Mouse (Mus musculus): ENCODE results near the gene Atp4a. TPM values are rescaled to one million over a fixed set of nuclear protein-coding genes. Genes with fewer than 3 reads are reported as not detected.

The Atp4a gene
- polyA plus RNA-seq, 1 experiment from 2014 or later: 0.78 TPM

DNA sequence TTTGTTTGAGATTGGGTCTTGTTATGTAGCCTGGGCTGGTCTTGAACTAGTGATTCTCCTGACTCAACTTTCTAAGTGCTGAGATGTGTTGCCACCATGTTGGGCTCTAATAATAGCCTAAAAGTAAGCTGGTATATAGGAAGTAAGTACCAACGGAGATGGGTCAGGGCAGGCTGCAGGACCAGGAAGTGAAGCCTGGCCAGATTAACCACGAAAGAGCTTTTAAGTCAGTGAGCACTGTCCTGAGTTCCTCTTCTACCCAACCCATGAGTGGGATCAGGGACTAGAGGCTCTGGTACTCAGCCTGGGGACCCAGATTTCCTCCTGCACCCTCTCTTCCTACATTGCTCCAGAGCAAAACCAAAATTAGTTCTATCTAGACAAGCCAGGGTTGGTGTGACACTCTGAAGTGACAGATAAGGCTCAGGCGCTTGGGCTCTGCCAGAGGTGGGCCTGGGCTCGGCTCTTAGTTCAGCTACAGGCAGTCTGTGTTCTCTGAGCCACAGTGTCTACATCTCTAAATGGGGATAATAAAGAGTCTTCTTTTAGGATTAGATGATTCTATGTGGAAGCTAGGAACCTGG is 49.9 kb downstream of the Atp4a start:
- H3K27ac ChIP-seq (ENCODE audit: poor library complexity, severe bottlenecking): no peak overlapping the region
- no peak overlapping the region for H3K9ac ChIP-seq
- ATAC-seq (ENCODE audit: insufficient number of reproducible peaks, low FRiP score): no peak
- peaks cover 12% of the 10 kb centered on the region for H3K4me1 ChIP-seq (replicated peaks)
- H3K4me2 ChIP-seq: no peak overlapping the region
- WGBS: 36% methylated on average over 4 of the region's 4 CpGs
- no peaks in the 10 kb centered on the region; the same call in 1 of the 2 replicates for H3K36me3 ChIP-seq
- no peaks in the 10 kb centered on the region for H3K9me3 ChIP-seq (replicated peaks)
- no peak overlapping the region for H3K4me3 ChIP-seq
- peaks cover 30% of the 10 kb centered on the region for H3K27me3 ChIP-seq (replicated peaks)

GRCm38 (mm10) chr7:30763456-30763855 is 51.4 kb downstream of the Atp4a start, which contains the start of gene Dmkn:
Gene Dmkn (plus strand): TSS chr7:30763756.
- Histone ChIP-seq H3K27ac (ENCODE audit: poor library complexity, severe bottlenecking) (no peak within 1 kb of the TSS), H3K9ac (no peak within 1 kb of the TSS)

GRCm38 (mm10) chr7:30765173-30765572 is 53.2 kb downstream of the Atp4a start:
- 38% methylated on average over 11 of the region's 11 CpGs for WGBS
- H3K4me2 ChIP-seq: peak overlapping the region; percentile 53
- peaks cover 36% of the 10 kb centered on the region for H3K27me3 ChIP-seq (replicated peaks)

More at GRCm38 (mm10) chr7:30763456-30763855, 51.4 kb downstream of the Atp4a start, which contains the start of gene Dmkn:
- Histone ChIP-seq H3K4me3 (no peak within 1 kb of the TSS), H3K4me1 (replicated peaks) (peaks cover 12% of the 10 kb centered on the region), H3K4me2 (no peak within 1 kb of the TSS), H3K27me3 (replicated peaks) (peaks cover 30% of the 10 kb centered on the region), H3K9me3 (replicated peaks) (no peaks in the 10 kb centered on the region), H3K36me3 (no peaks in the 10 kb centered on the region)
- WGBS: 51% methylated on average over 5 of the region's 5 CpGs
- ATAC-seq (ENCODE audit: insufficient number of reproducible peaks, low FRiP score): no peak

GRCm38 (mm10) chr7:30766408-30766807 is 54.4 kb downstream of the Atp4a start:
- Histone ChIP-seq H3K27me3 (replicated peaks) (peaks cover 36% of the 10 kb centered on the region), H3K36me3 (no peaks in the 10 kb centered on the region), H3K9me3 (replicated peaks) (peaks cover 4% of the 10 kb centered on the region; the same call in 1 of the 2 replicates), H3K27ac (ENCODE audit: poor library complexity, severe bottlenecking) (no peak overlapping the region), H3K4me1 (replicated peaks) (peaks cover 6% of the 10 kb centered on the region; the same call in 1 of the 2 replicates), H3K4me2 (no peak overlapping the region), H3K9ac (no peak overlapping the region), H3K4me3 (no peak overlapping the region)
- 75% methylated on average over 4 of the region's 4 CpGs for WGBS
- no peak for ATAC-seq (ENCODE audit: insufficient number of reproducible peaks, low FRiP score)

More at GRCm38 (mm10) chr7:30765173-30765572, 53.2 kb downstream of the Atp4a start:
- no peak for ATAC-seq (ENCODE audit: insufficient number of reproducible peaks, low FRiP score)
- no peak overlapping the region for H3K4me3 ChIP-seq
- H3K9me3 ChIP-seq (replicated peaks): no peaks in the 10 kb centered on the region
- no peak overlapping the region for H3K27ac ChIP-seq (ENCODE audit: poor library complexity, severe bottlenecking)
- H3K9ac ChIP-seq: peak overlapping the region; percentile 39; the same call in 1 of the 2 replicates
- H3K36me3 ChIP-seq: no peaks in the 10 kb centered on the region
- peaks cover 14% of the 10 kb centered on the region for H3K4me1 ChIP-seq (replicated peaks)

- H3K9me3 ChIP-seq (replicated peaks): peaks cover 16% of the 10 kb centered on the region
- no peak for ATAC-seq (ENCODE audit: insufficient number of reproducible peaks, low FRiP score)
- peaks cover 21% of the 10 kb centered on the region for H3K27me3 ChIP-seq (replicated peaks)
- H3K9ac ChIP-seq: no peak overlapping the region
- no peak overlapping the region for H3K4me2 ChIP-seq
- no peak overlapping the region for H3K4me3 ChIP-seq
- 21% methylated on average over 9 of the region's 9 CpGs for WGBS
- peaks cover 6% of the 10 kb centered on the region; the same call in 1 of the 2 replicates for H3K4me1 ChIP-seq (replicated peaks)
- H3K27ac ChIP-seq (ENCODE audit: poor library complexity, severe bottlenecking): no peak overlapping the region
- no peaks in the 10 kb centered on the region for H3K36me3 ChIP-seq
Observed at GRCm38 (mm10) chr7:30769236-30769635, 57.2 kb downstream of the Atp4a start.

Other genes starting within 250 kb of the Atp4a start
- gene Prodh2, start 218.6 kb upstream of the Atp4a start, polyA plus RNA-seq (2016; fragmentation: Nextera tagmentation; extraction: Ambion mirVana): 1.00 TPM in 1 of 2 replicates, not detected in the other
- gene Arhgap33, start 177.1 kb upstream of the Atp4a start, polyA plus RNA-seq (2016; fragmentation: Nextera tagmentation; extraction: Ambion mirVana): 10.1 and 10.9 TPM in 2 replicates
- 30.5 and 31.6 TPM in 2 replicates for gene Hspb6, start 160.0 kb upstream of the Atp4a start, polyA plus RNA-seq (2016; fragmentation: Nextera tagmentation; extraction: Ambion mirVana)
- 9.3 and 12.7 TPM in 2 replicates for gene Proser3, start 159.9 kb upstream of the Atp4a start, polyA plus RNA-seq (2016; fragmentation: Nextera tagmentation; extraction: Ambion mirVana)
- 31.1 and 34.8 TPM in 2 replicates for gene Lin37, start 152.4 kb upstream of the Atp4a start, polyA plus RNA-seq (2016; fragmentation: Nextera tagmentation; extraction: Ambion mirVana)
- 82.4 and 88.8 TPM in 2 replicates for gene U2af1l4, start 148.9 kb upstream of the Atp4a start, polyA plus RNA-seq (2016; fragmentation: Nextera tagmentation; extraction: Ambion mirVana)
- gene Gm49396, start 148.9 kb upstream of the Atp4a start, polyA plus RNA-seq (2016; fragmentation: Nextera tagmentation; extraction: Ambion mirVana): 10.5 and 10.6 TPM in 2 replicates
- gene Psenen, start 148.6 kb upstream of the Atp4a start, polyA plus RNA-seq (2016; fragmentation: Nextera tagmentation; extraction: Ambion mirVana): 115 and 124 TPM in 2 replicates
- 2.7 and 3.7 TPM in 2 replicates for gene Igflr1, start 146.8 kb upstream of the Atp4a start, polyA plus RNA-seq (2016; fragmentation: Nextera tagmentation; extraction: Ambion mirVana)
- gene Kmt2b, start 123.5 kb upstream of the Atp4a start, polyA plus RNA-seq (2016; fragmentation: Nextera tagmentation; extraction: Ambion mirVana): 4.9 and 5.1 TPM in 2 replicates
- 0.09 and 0.44 TPM in 2 replicates for gene Zbtb32, start 113.3 kb upstream of the Atp4a start, polyA plus RNA-seq (2016; fragmentation: Nextera tagmentation; extraction: Ambion mirVana)
- gene Upk1a, start 99.4 kb upstream of the Atp4a start, polyA plus RNA-seq (2016; fragmentation: Nextera tagmentation; extraction: Ambion mirVana): 0.44 and 2.5 TPM in 2 replicates
- 1,789 and 1,831 TPM in 2 replicates for gene Cox6b1, start 86.1 kb upstream of the Atp4a start, polyA plus RNA-seq (2016; fragmentation: Nextera tagmentation; extraction: Ambion mirVana)
- gene Etv2, start 76.4 kb upstream of the Atp4a start, polyA plus RNA-seq (2016; fragmentation: Nextera tagmentation; extraction: Ambion mirVana): 1.1 and 1.4 TPM in 2 replicates
- 96.5 and 103 TPM in 2 replicates for gene Rbm42, start 61.9 kb upstream of the Atp4a start, polyA plus RNA-seq (2016; fragmentation: Nextera tagmentation; extraction: Ambion mirVana)
- 35.4 and 36.3 TPM in 2 replicates for gene Haus5, start 47.2 kb upstream of the Atp4a start, polyA plus RNA-seq (2016; fragmentation: Nextera tagmentation; extraction: Ambion mirVana)
- not detected in 2 replicates for gene Pmis2, start 40.6 kb upstream of the Atp4a start, polyA plus RNA-seq (2016; fragmentation: Nextera tagmentation; extraction: Ambion mirVana)
- gene 2200002J24Rik, start 13.3 kb upstream of the Atp4a start, polyA plus RNA-seq (2016; fragmentation: Nextera tagmentation; extraction: Ambion mirVana): 1.2 and 1.5 TPM in 2 replicates
- 158 and 165 TPM in 2 replicates for gene Tmem147, start 17.3 kb downstream of the Atp4a start, polyA plus RNA-seq (2016; fragmentation: Nextera tagmentation; extraction: Ambion mirVana)
- not detected in 2 replicates for gene Gapdhs, start 31.5 kb downstream of the Atp4a start, polyA plus RNA-seq (2016; fragmentation: Nextera tagmentation; extraction: Ambion mirVana)
- gene Sbsn, start 39.3 kb downstream of the Atp4a start, polyA plus RNA-seq (2016; fragmentation: Nextera tagmentation; extraction: Ambion mirVana): 0.58 and 0.72 TPM in 2 replicates
- gene Dmkn, start 51.5 kb downstream of the Atp4a start, polyA plus RNA-seq (2016; fragmentation: Nextera tagmentation; extraction: Ambion mirVana): 1.1 TPM in 2 replicates
- not detected in 2 replicates for gene Krtdap, start 75.7 kb downstream of the Atp4a start, polyA plus RNA-seq (2016; fragmentation: Nextera tagmentation; extraction: Ambion mirVana)
- gene Ffar2, start 111.6 kb downstream of the Atp4a start, polyA plus RNA-seq (2016; fragmentation: Nextera tagmentation; extraction: Ambion mirVana): not detected in 2 replicates
- not detected in 2 replicates for gene Ffar3, start 144.0 kb downstream of the Atp4a start, polyA plus RNA-seq (2016; fragmentation: Nextera tagmentation; extraction: Ambion mirVana)
- gene Ffar1, start 149.4 kb downstream of the Atp4a start, polyA plus RNA-seq (2016; fragmentation: Nextera tagmentation; extraction: Ambion mirVana): not detected in 2 replicates
- gene Cd22, start 168.1 kb downstream of the Atp4a start, polyA plus RNA-seq (2016; fragmentation: Nextera tagmentation; extraction: Ambion mirVana): not detected in 2 replicates
- 0.18 TPM in 1 of 2 replicates, not detected in the other for gene Mag, start 202.7 kb downstream of the Atp4a start, polyA plus RNA-seq (2016; fragmentation: Nextera tagmentation; extraction: Ambion mirVana)
- not detected in 2 replicates for gene Hamp2, start 212.5 kb downstream of the Atp4a start, polyA plus RNA-seq (2016; fragmentation: Nextera tagmentation; extraction: Ambion mirVana)
- not detected in 2 replicates for gene Hamp, start 231.8 kb downstream of the Atp4a start, polyA plus RNA-seq (2016; fragmentation: Nextera tagmentation; extraction: Ambion mirVana)
- gene Usf2, start 244.6 kb downstream of the Atp4a start, polyA plus RNA-seq (2016; fragmentation: Nextera tagmentation; extraction: Ambion mirVana): 18.4 and 22.5 TPM in 2 replicates